Mouse (Mus musculus) ovary, postnatal 14 days (tissue): ENCODE results near the gene Rgs5.

Source experiments
- DNase-seq: peaks from one replicate; pipeline ENCODE4 v3.0.0; 2022; ENCODE audit warnings: low spot score

Gene Rgs5

DNA sequence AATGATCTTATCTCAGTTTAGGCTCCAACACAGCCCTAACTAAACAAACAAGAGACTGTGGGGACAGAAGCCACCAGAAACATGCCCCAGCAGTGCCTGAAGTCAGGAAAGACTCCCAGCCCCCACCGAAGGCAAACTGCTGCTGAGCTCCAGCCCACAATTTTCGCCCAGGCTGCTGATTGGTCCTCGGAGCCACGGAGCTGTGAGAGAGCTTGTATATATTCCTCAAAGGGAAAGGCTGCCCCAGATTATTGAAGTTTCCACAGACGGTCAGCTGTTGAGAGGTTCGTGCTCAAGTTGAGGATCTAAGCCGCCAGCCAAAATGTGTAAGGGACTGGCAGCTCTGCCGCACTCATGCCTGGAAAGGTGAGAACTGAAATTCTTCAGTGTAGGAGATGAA, at the start of gene Rgs5:
Gene Rgs5 (plus strand): TSS at position 246 of the 400 bp plus-strand sequence.
- DNase-seq = no peak

DNA sequence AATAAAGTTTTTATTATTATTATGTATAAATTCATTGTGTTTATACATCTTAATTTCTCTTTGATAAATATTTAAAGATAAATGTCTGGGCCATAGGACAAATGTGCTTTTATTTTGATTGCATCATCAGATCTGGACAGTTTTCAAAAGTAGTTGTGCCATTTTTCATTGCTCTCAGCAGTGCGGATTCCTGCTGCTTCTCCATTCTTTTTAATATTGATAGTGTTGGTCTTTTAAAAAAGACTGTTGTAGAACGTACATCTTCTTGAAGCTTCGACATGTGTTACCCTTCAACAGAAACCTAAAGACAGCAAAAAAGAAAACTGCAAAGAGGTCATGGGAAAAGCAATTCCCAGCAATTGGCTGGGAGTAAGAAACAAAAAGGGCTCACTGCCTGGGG, 49.1 kb upstream of the Rgs5 start:
- DNase-seq = no peak

DNA sequence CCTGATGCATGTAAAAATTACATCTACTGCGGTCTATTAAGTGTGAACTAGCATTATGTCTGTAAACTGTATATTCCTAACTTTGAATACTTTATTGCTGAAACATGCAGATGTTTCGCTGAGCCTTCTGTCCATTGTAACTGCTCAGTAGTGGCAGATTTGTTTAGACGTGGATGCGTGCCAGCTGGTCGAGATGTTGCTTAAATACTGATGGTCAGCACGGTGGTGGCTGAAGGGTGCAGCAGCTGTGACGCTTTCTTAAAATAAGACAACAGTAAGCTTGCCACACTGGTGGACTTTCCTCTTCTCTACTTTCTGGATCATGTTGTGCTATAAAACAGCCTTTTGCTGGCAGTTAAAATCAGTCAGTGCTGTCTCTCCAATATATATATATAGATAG, 25.6 kb upstream of the Rgs5 start:
- no peak for DNase-seq

GRCm38 (mm10) chr1:169637251-169637750, 18.0 kb upstream of the Rgs5 start:
- DNase-seq = no peak

DNA sequence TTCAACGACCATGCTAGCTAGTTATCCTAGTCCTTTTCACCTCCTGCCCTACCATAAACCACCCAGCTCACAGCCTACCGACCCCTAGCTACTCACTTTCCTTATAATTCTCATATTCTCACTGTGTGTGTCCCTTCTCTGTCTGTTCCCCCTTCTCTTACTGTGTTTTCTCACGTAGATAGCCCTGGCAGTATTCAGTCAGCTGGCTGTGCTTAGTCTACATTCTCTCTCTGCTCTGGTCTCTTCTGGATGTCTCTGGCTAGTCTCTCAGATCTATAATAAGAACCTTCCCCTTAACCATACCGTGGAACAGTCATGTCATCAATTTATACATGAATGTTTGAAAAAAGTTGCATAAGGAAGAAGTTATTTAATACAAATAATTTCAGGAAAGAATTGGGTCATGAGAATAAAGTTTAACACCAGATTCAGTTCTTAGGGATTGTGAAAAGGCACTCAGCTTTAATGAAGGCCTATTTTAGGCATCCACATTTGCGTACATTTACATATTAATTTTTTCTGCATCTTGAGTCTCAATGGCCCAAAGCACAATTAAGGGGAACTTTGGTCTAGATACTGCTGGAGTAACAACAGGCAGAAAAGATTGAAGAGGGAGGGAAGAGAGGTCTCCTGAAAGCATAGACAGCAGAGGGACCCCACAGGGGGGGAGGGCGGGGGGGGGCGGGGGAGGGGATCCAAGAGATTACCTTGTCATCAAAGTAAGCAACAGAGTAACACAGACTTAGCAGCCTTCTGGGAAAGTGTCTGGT, 10.2 kb upstream of the Rgs5 start:
- DNase-seq = no peak

GRCm38 (mm10) chr1:169659479-169659878, 4.2 kb downstream of the Rgs5 start:
- DNase-seq = no peak

GRCm38 (mm10) chr1:169667328-169667727, 12.0 kb downstream of the Rgs5 start:
- DNase-seq = no peak

DNA sequence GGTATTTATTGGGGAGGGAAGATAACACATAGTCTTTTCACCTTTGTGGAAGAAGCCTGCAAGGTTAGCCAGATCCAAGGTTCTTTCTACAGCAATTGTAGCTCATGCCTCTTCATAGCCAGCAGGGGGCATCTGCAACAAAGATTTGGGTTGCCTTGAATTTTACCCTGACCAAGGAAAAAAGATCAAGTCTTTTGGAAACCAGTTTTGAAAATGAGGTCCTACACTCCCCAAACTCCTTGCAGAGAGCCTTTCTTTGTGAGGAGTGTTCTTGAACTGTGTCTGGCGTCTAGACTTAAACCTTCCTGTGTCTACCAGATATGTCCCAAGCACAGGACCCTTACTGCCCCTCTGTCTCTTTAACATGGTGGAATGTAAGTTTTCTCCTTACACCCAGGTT, 15.4 kb downstream of the Rgs5 start:
- no peak for DNase-seq

DNA sequence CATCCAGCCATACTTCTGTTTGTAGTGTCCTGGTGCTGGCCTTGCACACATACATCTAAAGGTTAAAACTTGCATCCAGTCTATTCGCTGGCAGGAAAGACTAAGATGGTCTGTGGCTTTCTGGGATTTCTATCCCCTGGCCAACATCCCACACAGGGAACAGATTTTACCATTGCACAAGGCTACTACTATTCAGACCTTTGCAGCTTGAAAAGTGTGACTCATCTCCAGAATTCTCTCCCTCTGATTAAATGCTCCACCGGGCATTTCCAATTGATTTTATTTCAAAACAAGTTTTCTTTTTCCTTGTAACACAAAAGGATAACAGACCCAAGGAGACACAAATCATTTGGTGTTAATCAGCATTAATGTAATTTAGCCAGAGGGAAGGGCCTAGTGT, 16.5 kb downstream of the Rgs5 start:
- no peak for DNase-seq

DNA sequence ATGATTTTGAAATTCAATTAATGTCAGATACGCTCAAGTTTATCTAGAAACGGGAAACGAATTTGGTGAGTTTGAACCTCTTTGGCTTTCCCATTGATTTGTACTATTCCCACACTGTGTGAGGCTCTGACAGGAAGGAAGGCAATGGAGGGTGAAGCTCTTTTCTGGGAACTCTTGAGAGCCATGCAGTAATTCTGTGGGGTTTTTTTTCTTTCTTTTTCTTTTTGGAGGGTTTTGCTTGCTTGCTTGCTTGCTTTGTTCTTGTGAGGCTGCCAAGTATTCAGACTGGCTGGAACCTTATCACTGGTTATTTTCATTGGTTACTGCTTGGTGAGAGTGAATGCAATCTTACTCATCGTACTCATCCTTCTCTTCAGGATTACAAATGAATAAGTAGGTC, 17.0 kb downstream of the Rgs5 start:
- DNase-seq = no peak

GRCm38 (mm10) chr1:169674116-169674515, 18.8 kb downstream of the Rgs5 start:
- DNase-seq = no peak

DNA sequence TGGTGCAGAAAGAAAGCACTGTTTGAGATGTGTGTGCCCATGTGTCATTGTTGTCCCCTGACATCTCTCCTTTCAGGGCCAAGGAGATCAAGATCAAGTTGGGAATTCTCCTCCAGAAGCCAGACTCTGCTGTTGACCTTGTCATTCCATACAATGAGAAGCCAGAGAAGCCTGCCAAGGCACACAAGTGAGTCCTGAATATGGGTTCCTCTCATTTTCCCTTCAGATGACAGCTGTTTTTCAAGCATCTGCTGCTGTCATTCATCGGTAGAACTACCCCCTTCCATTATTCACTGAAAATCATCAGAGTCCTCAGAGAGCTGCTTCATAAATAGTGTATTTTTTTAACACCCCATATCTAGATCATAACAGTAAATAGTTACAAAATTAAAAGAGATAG, 21.4 kb downstream of the Rgs5 start:
- no peak for DNase-seq

GRCm38 (mm10) chr1:169680455-169681208, 25.3 kb downstream of the Rgs5 start:
- no peak for DNase-seq

- DNase-seq = no peak
Observed at GRCm38 (mm10) chr1:169682775-169683497, 27.6 kb downstream of the Rgs5 start.

DNA sequence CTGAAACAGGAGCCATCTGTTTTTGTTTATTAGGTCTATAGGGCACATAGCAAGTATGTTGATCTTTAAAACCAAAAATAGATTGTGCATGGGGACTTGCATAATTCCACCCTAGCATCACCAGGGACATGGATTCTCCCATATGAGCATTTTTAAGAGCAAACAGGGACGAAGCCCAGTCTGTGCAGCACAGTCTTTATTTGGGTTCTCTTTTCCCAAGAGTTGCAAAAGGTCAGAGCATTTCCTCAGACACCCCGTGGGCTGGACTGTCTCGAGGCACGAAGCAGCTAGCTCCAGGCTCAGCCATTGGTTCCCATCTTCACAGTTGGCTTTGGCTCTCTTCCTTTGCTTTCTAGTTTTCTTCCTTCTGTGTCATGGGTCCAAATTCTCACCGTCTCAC, 30.0 kb downstream of the Rgs5 start:
- no peak for DNase-seq

DNA sequence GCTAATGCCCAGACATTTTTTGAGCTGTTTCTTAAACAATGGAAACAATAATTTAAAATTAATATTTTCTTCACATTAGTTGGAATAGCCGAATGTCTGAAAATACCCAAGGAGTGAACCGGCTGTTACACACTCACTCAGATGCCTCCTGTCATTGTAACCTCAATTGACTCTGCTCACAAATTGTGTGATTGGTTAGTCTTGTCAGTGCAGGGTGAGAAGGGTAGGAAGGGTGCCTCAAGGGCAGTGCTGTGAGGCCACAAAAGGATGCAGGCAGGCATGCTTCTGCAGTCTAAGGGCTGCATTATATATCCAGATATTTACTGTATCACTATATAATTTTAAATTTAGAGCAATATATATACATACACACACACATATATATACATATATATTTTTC, 37.7 kb downstream of the Rgs5 start:
- DNase-seq = no peak

DNA sequence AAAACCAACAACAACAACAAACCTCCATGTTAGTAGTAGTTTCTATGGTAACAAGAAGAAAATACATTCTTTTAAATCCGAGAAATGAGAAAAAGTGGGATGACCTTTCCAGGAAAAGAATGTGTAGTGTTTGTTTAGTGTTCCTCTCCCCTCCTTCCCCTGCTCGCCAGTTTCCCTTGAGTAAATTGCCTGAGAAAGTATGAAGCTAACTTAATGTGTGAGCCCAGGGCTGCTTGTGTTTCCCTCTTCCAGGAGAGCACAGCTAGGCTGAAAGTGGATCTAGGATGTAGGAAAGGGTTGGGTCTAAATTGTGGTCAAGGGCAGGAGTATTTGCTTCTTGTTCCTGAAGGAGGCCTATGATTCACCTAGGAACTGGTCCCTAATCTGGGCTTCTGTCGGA, 38.2 kb downstream of the Rgs5 start:
- DNase-seq = no peak

GRCm38 (mm10) chr1:169695356-169695755, 40.1 kb downstream of the Rgs5 start:
- DNase-seq = no peak

DNA sequence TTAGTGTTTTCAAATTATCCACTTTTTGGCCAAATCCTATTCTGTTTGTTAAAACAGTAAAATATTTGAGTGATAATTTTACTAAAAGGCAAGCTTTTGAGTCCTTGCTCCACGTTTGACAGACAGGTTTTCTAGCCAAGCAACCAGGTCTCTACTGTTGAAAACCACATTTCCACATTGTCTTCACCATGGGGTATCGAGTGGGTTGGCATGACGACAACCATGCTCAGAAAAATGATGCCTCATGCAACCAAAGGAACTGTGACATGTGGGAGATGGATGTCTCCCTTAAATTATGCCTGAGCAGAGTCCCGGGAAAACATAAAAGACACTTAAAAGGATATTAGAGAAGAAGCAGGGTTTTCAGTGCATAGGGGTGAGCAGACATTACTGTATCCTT, 41.9 kb downstream of the Rgs5 start:
- no peak for DNase-seq

- no peak for DNase-seq
Observed at GRCm38 (mm10) chr1:169699184-169699583, 43.9 kb downstream of the Rgs5 start.

GRCm38 (mm10) chr1:169704395-169705087, 49.2 kb downstream of the Rgs5 start:
- DNase-seq = no peak

DNA sequence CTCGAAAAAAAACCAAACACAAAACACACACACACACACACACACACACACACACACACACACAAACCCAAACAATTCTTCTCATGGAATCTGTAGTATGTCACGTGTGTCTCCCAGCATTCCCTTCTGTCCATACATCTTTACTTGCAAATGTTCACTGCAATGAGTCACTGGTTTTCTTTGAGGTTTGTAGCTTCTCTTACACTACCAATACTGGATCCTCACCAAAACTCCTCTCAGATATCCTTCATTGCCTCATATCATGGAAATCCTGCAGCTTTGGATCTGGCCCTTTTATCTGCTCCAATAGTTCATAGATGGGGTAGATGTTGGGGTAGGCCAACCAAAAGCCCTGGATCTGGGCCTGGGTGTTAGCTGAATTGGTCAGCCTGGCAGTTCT, 66.5 kb downstream of the Rgs5 start:
- DNase-seq = no peak
